Mouse (Mus musculus): ENCODE measurements at regions not wholly inside any gene's neighbourhood (a gene's known extent, or its start where the extent isn't known, plus 50 kb on each side); places are given as distances from the start of the nearest gene placed in this dataset.

DNA sequence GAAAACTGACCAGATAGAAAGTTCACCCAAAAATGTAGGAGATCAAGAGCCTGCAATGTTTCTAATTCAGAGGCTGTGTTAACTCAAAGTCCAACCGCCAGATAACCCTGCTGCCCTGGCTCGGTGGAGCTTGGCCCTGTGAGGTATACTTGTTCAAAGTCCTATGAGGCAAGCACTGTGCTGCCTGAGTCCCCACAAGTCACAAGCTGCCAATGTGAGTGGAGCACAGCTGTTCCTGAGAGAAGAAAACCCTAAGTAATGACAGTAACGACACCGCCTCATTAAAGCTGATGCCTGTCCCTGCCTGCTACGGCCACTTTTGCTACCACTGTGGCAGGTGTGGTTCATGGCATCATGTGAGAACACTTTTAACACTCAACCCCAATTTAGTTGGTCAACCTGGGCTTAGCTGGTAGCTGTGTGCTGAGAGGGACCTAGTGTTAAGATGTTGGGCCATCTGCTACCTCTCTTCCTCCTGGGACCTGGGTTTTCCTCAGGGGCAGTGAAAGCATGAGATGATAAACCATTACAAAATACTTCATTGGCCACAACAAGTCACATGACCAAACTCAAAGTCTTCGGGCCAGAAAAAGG is 178.2 kb upstream of the Afdn start:
- TF ChIP-seq CTCF (IDR thresholded peaks at IDR 0.05): no peak
- no peak for TF ChIP-seq POLR2A (IDR thresholded peaks at IDR 0.05; ENCODE audit: insufficient read depth, low read depth, low read length)

All from heart, adult 2 months (tissue).